In genomic region chr11:109419961-109420566, GRCm38 (mm10) we compare ENCODE assay signal across 10 mouse cellular contexts. TPM values are rescaled to one million over a fixed set of nuclear protein-coding genes. Genes with fewer than 3 reads are reported as not detected.
DNase-seq lines count a peak whose midpoint lies in the region; ATAC-seq lines count a peak whose summit lies in the region.
"Had no signal": no experiment of that assay in that cellular context is flagged by ENCODE, and none has a peak within 500 bp of the region (broad histone marks: within the 10 kb centered on the region; RNA-seq: fewer than 3 reads in every experiment).

No protein-coding gene starts in this region.

- no peaks in the 10 kb centered on the region for H3K9me3 ChIP-seq in embryonic facial prominence, embryonic 13.5 days
- H3K9me3 ChIP-seq in embryonic facial prominence, embryonic 10.5 days: no peaks in the 10 kb centered on the region
- H3K9me3 ChIP-seq: hindbrain, embryonic 15.5 days had no signal

- H3K9ac ChIP-seq in embryonic facial prominence, embryonic 13.5 days: no peak overlapping the region
- H3K9ac ChIP-seq: hindbrain, embryonic 15.5 days had no signal

- peak overlapping the region; percentile 16; the same call in 1 of the 2 replicates for H3K4me2 ChIP-seq in embryonic facial prominence, embryonic 13.5 days
- H3K4me2 ChIP-seq: hindbrain, embryonic 15.5 days had no signal

- H3K27me3 ChIP-seq in embryonic facial prominence, embryonic 13.5 days: peaks cover 8% of the 10 kb centered on the region
- no peaks in the 10 kb centered on the region; the same call in 1 of the 2 replicates for H3K27me3 ChIP-seq in embryonic facial prominence, embryonic 10.5 days (replicated peaks; ENCODE audit: low read depth, poor library complexity, severe bottlenecking)
- H3K27me3 ChIP-seq: hindbrain, embryonic 15.5 days had no signal

- H3K27ac ChIP-seq in embryonic facial prominence, embryonic 13.5 days: no peak overlapping the region
- no peak overlapping the region for H3K27ac ChIP-seq in embryonic facial prominence, embryonic 10.5 days (replicated peaks)
- H3K27ac ChIP-seq: hindbrain, embryonic 15.5 days had no signal

- H3K4me3 ChIP-seq in embryonic facial prominence, embryonic 13.5 days: no peak overlapping the region
- H3K4me3 ChIP-seq in embryonic facial prominence, embryonic 10.5 days: no peak overlapping the region
- H3K4me3 ChIP-seq: hindbrain, embryonic 15.5 days had no signal

- no peaks in the 10 kb centered on the region for H3K4me1 ChIP-seq in embryonic facial prominence, embryonic 13.5 days
- H3K4me1 ChIP-seq in embryonic facial prominence, embryonic 10.5 days: peaks cover 5% of the 10 kb centered on the region; the same call in 1 of the 2 replicates

- no peak for DNase-seq in embryonic facial prominence, embryonic 10.5 days (ENCODE audit: low spot score)
- peak; percentile 75 to 83 for DNase-seq in CD8-positive naive resting alpha-beta T cell, adult 2 months (ENCODE audit: low read depth in 2 of 2, low spot score in 2 of 2)
- no peak for DNase-seq in left cerebral cortex, adult 8-10 months (ENCODE audit: low spot score in 2 of 2)
- no peak for DNase-seq in ovary, postnatal 10 days (ENCODE audit: low spot score)
- no peak for DNase-seq in left cerebral cortex, adult 11 months (ENCODE audit: low spot score)
- DNase-seq: cerebellum, postnatal 10 days had no signal

- ATAC-seq in embryonic facial prominence, embryonic 13.5 days (ENCODE audit: insufficient number of reproducible peaks, insufficient read depth, low FRiP score, low TSS enrichment, low read depth): no peak
- ATAC-seq in inflammation-experienced regulatory T-cells, adult 6 months: peak; percentile 83
- ATAC-seq in neutrophil, adult 5-6 weeks (ENCODE audit: extremely low read depth, insufficient number of reproducible peaks, low FRiP score, poor library complexity, severe bottlenecking): peak; percentile 88

- 43% methylated on average over 16 of the region's 16 CpGs for WGBS in embryonic facial prominence, embryonic 13.5 days
- 39% methylated on average over 16 of the region's 16 CpGs for WGBS in embryonic facial prominence, embryonic 10.5 days

- no peaks in the 10 kb centered on the region for H3K36me3 ChIP-seq in embryonic facial prominence, embryonic 13.5 days
- H3K36me3 ChIP-seq in embryonic facial prominence, embryonic 10.5 days (replicated peaks): no peaks in the 10 kb centered on the region
- H3K36me3 ChIP-seq: hindbrain, embryonic 15.5 days had no signal

RNA-seq across cellular contexts. Expression of gene Amz2, which starts 5.7 kb away (rescaled TPM):
- 48.4 and 53.6 TPM in 2 replicates for polyA plus RNA-seq in embryonic facial prominence, embryonic 13.5 days (2015; fragmentation: Nextera tagmentation; extraction: Ambion mirVana)
- polyA plus RNA-seq in embryonic facial prominence, embryonic 10.5 days (2016; fragmentation: Nextera tagmentation; extraction: Ambion mirVana): 34.5 and 41.6 TPM in 2 replicates
- 10 to 100 TPM; 44.8 to 49.1 (median 46.0) TPM for polyA plus RNA-seq in inflammation-experienced regulatory T-cells, adult 6 months (2017; shearing (Covaris generic))
- total RNA-seq in neutrophil, adult 5-6 weeks (2017): 39.3 and 41.0 TPM in 2 replicates
- total RNA-seq in left cerebral cortex, adult 8-10 months (2022): 10 to 100 TPM; 44.4 to 56.2 (median 52.9) TPM

RNA-seq across cellular contexts. Expression of gene 9930022D16Rik, which starts 6.3 kb away (rescaled TPM):
- not detected in 2 replicates for polyA plus RNA-seq in embryonic facial prominence, embryonic 13.5 days (2015; fragmentation: Nextera tagmentation; extraction: Ambion mirVana)
- not detected in 2 replicates for polyA plus RNA-seq in embryonic facial prominence, embryonic 10.5 days (2016; fragmentation: Nextera tagmentation; extraction: Ambion mirVana)
- under 1 TPM; 0.28 to 0.39 (median 0.36) TPM for polyA plus RNA-seq in inflammation-experienced regulatory T-cells, adult 6 months (2017; shearing (Covaris generic))
- 0.23 and 0.98 TPM in 2 replicates for total RNA-seq in neutrophil, adult 5-6 weeks (2017)
- total RNA-seq in left cerebral cortex, adult 8-10 months (2022): not detected
- polyA plus RNA-seq: hindbrain, embryonic 15.5 days had no signal

RNA-seq across cellular contexts. Expression of gene Arsg, which starts 53.1 kb away (rescaled TPM):
- 3.3 and 3.4 TPM in 2 replicates for polyA plus RNA-seq in embryonic facial prominence, embryonic 13.5 days (2015; fragmentation: Nextera tagmentation; extraction: Ambion mirVana)
- 1.5 and 1.6 TPM in 2 replicates for polyA plus RNA-seq in embryonic facial prominence, embryonic 10.5 days (2016; fragmentation: Nextera tagmentation; extraction: Ambion mirVana)
- polyA plus RNA-seq in inflammation-experienced regulatory T-cells, adult 6 months (2017; shearing (Covaris generic)): 1 to 10 TPM; 1.8 to 8.0 (median 4.6) TPM
- 21.5 and 24.6 TPM in 2 replicates for total RNA-seq in neutrophil, adult 5-6 weeks (2017)
- total RNA-seq in left cerebral cortex, adult 8-10 months (2022): 10 to 100 TPM; 21.3 to 24.4 (median 22.7) TPM

RNA-seq across cellular contexts. Expression of gene Slc16a6, which starts 53.3 kb away (rescaled TPM):
- polyA plus RNA-seq in embryonic facial prominence, embryonic 13.5 days (2015; fragmentation: Nextera tagmentation; extraction: Ambion mirVana): 3.6 and 4.4 TPM in 2 replicates
- 3.8 TPM in 2 replicates for polyA plus RNA-seq in embryonic facial prominence, embryonic 10.5 days (2016; fragmentation: Nextera tagmentation; extraction: Ambion mirVana)
- 10 to 100 TPM; 22.4 to 30.5 (median 26.4) TPM for polyA plus RNA-seq in inflammation-experienced regulatory T-cells, adult 6 months (2017; shearing (Covaris generic))
- 45.0 and 49.8 TPM in 2 replicates for total RNA-seq in neutrophil, adult 5-6 weeks (2017)
- 10 to 100 TPM; 12.5 to 15.6 (median 14.0) TPM for total RNA-seq in left cerebral cortex, adult 8-10 months (2022)

RNA-seq across cellular contexts. Expression of gene Gna13, which starts 57.4 kb away (rescaled TPM):
- 21.4 and 22.1 TPM in 2 replicates for polyA plus RNA-seq in embryonic facial prominence, embryonic 13.5 days (2015; fragmentation: Nextera tagmentation; extraction: Ambion mirVana)
- polyA plus RNA-seq in embryonic facial prominence, embryonic 10.5 days (2016; fragmentation: Nextera tagmentation; extraction: Ambion mirVana): 18.3 and 18.5 TPM in 2 replicates
- 10 to 100 TPM; 57.3 to 78.9 (median 61.4) TPM for polyA plus RNA-seq in inflammation-experienced regulatory T-cells, adult 6 months (2017; shearing (Covaris generic))
- 79.8 and 95.4 TPM in 2 replicates for total RNA-seq in neutrophil, adult 5-6 weeks (2017)
- 10 to 100 TPM; 51.9 to 58.1 (median 54.0) TPM for total RNA-seq in left cerebral cortex, adult 8-10 months (2022)

Comparison
In these comparisons a context has a peak if more than half of its experiments do, and no peak if none do; other contexts are left out.
1. DNase-seq: peak in CD8-positive naive resting alpha-beta T cell, adult 2 months (2 of 2); none in embryonic facial prominence, embryonic 10.5 days (single experiment), left cerebral cortex, adult 8-10 months (0 of 2), ovary, postnatal 10 days (single experiment) and left cerebral cortex, adult 11 months (single experiment).